Mouse (Mus musculus) testis, adult 2 months (tissue): ENCODE measurements at regions not wholly inside any gene's neighbourhood (a gene's known extent, or its start where the extent isn't known, plus 50 kb on each side); places are given as distances from the start of the nearest gene placed in this dataset.
A peak's percentile ranks its signal among the peaks of the same experiment; 100 is the strongest.

Experiments
- H3K27ac ChIP-seq: fragments of 200-500 bp; 2 replicates; pipeline ENCODE4 v1.5.1; 2012; ENCODE audit warnings: low read depth, low read length; ENCODE audit not compliant: control insufficient read depth, insufficient read depth
- H3K27me3 ChIP-seq: fragments of 200-500 bp; 2 replicates; pipeline ENCODE4 v1.6.1; 2012; ENCODE audit warnings: mild to moderate bottlenecking, low read length, moderate library complexity; ENCODE audit not compliant: control insufficient read depth, insufficient read depth
- H3K36me3 ChIP-seq: fragments of 200-500 bp; 2 replicates; pipeline ENCODE4 v1.6.1; 2012; ENCODE audit warnings: mild to moderate bottlenecking, low read length; ENCODE audit not compliant: control insufficient read depth, insufficient read depth
- H3K4me1 ChIP-seq: fragments of 200-500 bp; 2 replicates; pipeline ENCODE4 v1.6.1; 2012; ENCODE audit warnings: low read length; ENCODE audit not compliant: control insufficient read depth, insufficient read depth
- H3K4me3 ChIP-seq: fragments of 200-500 bp; 2 replicates; pipeline ENCODE4 v1.5.1; 2012; ENCODE audit warnings: low read depth, mild to moderate bottlenecking, low read length, moderate library complexity, mixed read lengths; ENCODE audit not compliant: control insufficient read depth
- CTCF ChIP-seq: fragments of 200-500 bp; IDR thresholded peaks from 2 replicates; pipeline ENCODE4 v1.5.1; 2012; ENCODE audit warnings: low read depth, mild to moderate bottlenecking, inconsistent platforms, low read length, moderate library complexity; ENCODE audit not compliant: control insufficient read depth, insufficient read depth, insufficient replicate concordance
- POLR2A ChIP-seq: fragments of 200-500 bp; IDR thresholded peaks from 2 replicates; pipeline ENCODE4 v1.6.1; 2012; ENCODE audit warnings: low read depth, mild to moderate bottlenecking, inconsistent platforms, low read length, moderate library complexity; ENCODE audit not compliant: control insufficient read depth

DNA sequence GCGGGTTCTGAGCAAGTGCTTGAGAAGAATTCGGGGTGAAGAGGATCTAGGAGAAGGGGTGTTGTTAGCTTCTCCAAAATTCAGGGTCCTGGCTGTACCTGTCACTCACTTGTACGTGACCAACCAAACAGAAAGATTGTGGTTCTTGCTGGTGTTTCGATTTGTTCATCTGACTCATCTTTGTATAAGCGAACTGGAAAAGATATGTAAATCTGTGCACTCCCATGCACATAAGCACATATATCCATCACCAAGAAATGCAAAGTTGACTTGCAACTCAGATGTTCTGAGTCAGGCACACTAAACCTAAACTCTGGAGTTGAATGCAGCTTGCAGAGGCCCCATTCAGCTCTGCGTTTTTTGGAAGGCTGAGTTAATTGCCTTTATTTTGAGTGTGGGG is 107.4 kb downstream of the Spata18 start:
- Histone ChIP-seq H3K36me3 (no peaks in the 10 kb centered on the region), H3K4me1 (no peaks in the 10 kb centered on the region), H3K4me3 (no peak overlapping the region), H3K27ac (no peak overlapping the region), H3K27me3 (no peaks in the 10 kb centered on the region)
- TF ChIP-seq CTCF (no peak), POLR2A (no peak)

DNA sequence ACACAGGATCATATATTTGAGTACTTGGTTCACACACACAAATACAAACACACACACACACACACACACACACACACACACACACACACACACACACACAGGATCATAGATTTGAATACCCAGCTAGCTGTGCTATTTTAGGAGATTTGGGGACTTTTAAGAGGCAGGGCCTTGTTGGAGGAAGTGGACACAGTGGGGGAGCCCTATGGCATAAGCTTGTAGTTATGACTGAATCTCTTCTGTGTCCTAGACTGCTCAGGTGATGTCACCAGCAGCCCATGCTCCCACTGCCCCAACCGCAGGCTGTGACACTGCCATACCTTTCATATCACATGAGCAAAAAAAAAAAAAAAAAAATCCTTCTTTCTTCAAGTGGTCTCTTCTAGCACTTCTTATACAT is 110.1 kb downstream of the Spata18 start:
- H3K27me3 ChIP-seq, result no peaks in the 10 kb centered on the region
- no peaks in the 10 kb centered on the region for H3K36me3 ChIP-seq
- H3K27ac ChIP-seq, result no peak overlapping the region
- no peaks in the 10 kb centered on the region for H3K4me1 ChIP-seq
- no peak for TF ChIP-seq CTCF
- no peak for TF ChIP-seq POLR2A
- no peak overlapping the region for H3K4me3 ChIP-seq

DNA sequence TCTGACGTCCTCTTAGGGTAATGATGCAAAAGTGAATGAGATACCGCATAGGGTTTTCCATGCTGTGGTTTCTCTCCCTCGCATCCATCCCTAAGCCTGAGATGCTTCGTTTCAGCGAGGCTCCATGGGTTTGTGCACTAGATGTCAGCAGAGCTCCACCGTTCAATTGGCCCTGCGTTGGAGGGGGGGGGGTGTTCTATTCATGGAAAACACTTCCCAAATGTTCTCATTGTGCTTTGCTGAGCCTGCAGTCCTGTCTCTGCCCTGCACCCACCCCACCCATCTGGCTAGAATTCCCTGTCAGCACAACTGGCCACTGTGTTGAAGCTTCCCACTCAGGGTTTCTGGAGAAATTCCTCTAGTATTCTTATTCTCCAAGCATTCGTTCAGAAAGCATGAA is 110.5 kb downstream of the Spata18 start:
- no peak overlapping the region for H3K27ac ChIP-seq
- no peaks in the 10 kb centered on the region for H3K36me3 ChIP-seq
- TF ChIP-seq POLR2A (no peak), CTCF (peak; percentile 57; the same call in 1 of the 2 replicates)

DNA sequence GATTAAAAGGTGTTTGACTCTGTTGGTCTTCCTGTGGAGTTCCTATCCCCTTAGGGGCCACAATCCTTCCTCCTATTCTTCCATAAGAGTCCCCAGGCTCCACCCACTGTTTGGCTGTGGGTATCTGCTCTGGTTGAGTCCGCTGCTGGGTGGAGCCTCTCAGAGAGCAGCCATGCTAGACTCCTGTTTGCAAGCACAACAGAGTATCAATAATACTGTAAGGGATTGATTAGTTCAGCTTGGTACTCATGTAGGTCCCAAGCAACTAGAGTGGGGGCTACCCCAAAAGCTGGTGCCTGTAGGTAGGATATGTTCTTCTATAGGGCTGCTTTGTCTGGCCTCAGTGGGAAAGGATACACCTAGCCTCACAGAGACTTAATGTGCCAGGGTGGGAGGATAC is 113.0 kb downstream of the Spata18 start:
- H3K4me3 ChIP-seq, result no peak overlapping the region
- TF ChIP-seq POLR2A (no peak), CTCF (no peak)
- H3K36me3 ChIP-seq, result no peaks in the 10 kb centered on the region
- no peaks in the 10 kb centered on the region for H3K27me3 ChIP-seq
- H3K27ac ChIP-seq, result no peak overlapping the region
- no peaks in the 10 kb centered on the region for H3K4me1 ChIP-seq

More for the DNA sequence above, 110.5 kb downstream of the Spata18 start:
- H3K27me3 ChIP-seq, result no peaks in the 10 kb centered on the region
- H3K4me3 ChIP-seq, result no peak overlapping the region
- no peaks in the 10 kb centered on the region for H3K4me1 ChIP-seq

DNA sequence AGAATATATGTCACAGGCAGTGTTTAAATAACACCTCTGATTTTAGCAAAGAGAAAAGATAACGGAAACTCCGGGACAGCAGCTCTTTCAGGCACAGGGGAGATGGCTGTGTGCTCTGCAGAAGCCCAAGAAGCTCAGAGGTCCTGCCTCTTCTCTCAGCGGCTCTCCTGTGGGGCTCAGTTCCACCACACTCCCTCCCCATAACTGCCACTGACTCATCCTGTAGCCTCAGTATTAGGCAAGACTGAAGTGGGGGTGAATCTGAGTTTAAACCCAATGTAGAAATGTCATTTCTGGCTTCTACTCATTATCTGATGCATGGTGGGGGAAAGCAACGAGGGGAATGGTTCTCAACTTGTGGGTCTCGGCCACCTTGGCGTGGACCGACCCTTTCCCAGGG is 114.3 kb downstream of the Spata18 start:
- H3K27ac ChIP-seq, result no peak overlapping the region
- H3K27me3 ChIP-seq, result no peaks in the 10 kb centered on the region
- no peaks in the 10 kb centered on the region for H3K36me3 ChIP-seq
- no peak overlapping the region for H3K4me3 ChIP-seq
- TF ChIP-seq CTCF, result no peak
- TF ChIP-seq POLR2A, result no peak
- no peaks in the 10 kb centered on the region for H3K4me1 ChIP-seq

DNA sequence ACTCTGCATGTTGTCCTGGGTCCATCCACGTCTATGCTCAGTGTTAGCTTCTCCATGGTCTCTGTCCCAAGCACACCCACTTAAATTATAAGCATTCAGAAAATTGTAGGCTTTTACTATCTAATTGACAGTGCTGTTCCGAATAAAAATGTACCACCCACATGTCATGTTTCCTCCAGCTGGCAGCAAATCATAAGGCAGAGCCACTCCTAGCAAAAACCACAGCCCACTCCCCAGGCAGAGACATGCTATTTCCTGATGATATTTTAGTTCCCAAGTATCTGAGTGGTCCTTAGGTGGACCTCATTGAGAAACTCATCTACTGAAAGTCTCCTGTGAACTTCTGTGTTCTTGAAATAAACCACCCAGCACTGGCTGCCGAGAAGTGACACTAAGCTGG is 117.1 kb downstream of the Spata18 start:
- Histone ChIP-seq H3K27ac (no peak overlapping the region), H3K27me3 (no peaks in the 10 kb centered on the region)

DNA sequence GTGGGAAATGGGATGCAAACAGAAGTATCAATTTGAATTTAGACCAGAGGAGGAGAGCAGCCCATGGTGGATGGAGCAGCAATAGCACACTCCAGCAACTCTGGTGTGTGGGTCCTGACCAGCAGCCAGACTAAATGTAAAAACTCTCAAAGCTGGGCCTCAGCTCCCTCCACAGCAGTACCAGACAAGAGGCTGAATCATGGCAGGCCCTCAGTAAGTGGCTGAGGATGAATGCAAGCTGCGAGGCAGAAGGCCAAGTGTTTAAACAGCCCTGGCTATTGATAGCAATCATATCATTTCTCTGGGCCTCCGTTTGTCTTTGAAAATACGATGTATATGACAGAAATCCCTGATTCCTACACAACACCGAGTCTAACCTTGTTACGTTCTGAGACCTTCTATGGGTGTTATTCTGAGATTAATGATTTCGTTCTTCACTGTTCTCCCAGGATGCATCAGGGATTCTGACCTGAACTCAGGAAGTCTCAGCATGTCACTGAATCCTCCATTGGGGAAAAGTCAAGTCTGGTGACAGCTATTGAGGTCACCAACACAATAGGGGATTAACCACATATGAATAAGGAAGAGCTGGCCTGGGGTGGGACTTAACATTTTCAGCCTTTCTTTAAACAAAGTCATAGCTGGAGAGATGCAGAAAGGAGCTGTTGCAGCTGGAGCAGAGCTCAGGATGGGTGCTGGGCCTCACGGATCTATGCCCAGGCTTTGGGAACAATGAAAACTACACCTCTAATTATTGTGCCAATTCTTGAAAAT is 124.8 kb downstream of the Spata18 start:
- Histone ChIP-seq H3K36me3 (no peaks in the 10 kb centered on the region), H3K27me3 (no peaks in the 10 kb centered on the region), H3K4me3 (no peak overlapping the region), H3K4me1 (peaks cover 6% of the 10 kb centered on the region), H3K27ac (no peak overlapping the region)
- no peak for TF ChIP-seq CTCF
- no peak for TF ChIP-seq POLR2A

More for the DNA sequence above, 117.1 kb downstream of the Spata18 start:
- TF ChIP-seq POLR2A, result no peak
- no peak for TF ChIP-seq CTCF
- H3K36me3 ChIP-seq, result no peaks in the 10 kb centered on the region
- no peak overlapping the region for H3K4me3 ChIP-seq
- no peaks in the 10 kb centered on the region for H3K4me1 ChIP-seq

DNA sequence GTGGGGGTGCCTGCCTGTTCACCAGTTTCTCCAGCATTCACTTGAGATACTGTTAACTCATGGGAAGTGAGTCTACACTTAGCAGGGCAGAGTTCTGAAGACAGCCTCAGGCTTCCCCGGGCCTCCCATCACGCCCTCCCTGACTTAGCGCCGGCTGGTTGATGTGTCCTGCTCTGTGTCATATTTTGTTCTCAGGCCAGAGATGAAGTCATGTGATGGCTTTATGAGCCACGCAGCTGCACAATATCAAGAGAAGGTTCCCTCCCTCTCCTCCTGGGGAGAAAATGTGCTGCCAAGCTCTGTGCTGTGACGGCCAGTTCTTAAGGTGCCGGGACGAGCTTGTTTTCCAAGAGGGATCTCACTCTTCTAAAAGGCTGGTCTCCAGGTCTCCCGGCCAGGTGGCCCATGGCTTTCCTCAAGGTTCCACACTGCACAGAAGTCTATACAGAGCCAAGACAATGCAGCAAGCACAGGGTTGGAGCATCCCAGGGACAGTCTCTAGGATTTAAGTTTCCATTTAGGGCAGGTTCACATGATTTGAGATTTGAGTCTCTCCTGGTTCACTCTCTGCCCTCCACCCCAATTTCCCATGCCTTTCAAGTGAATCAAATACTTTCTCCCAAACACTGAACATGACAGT is 126.2 kb downstream of the Spata18 start:
- Histone ChIP-seq H3K36me3 (no peaks in the 10 kb centered on the region), H3K27ac (no peak overlapping the region), H3K4me3 (no peak overlapping the region), H3K4me1 (peaks cover 12% of the 10 kb centered on the region), H3K27me3 (no peaks in the 10 kb centered on the region)
- TF ChIP-seq POLR2A (no peak), CTCF (no peak)
